Mouse (Mus musculus) heart, adult 8-10 months (tissue): ENCODE data around the gene Gm13102. TPM values are rescaled to one million over a fixed set of nuclear protein-coding genes. Genes with fewer than 3 reads are reported as not detected.
"Not testable (repeated sequence)": the region's sequence is repeated elsewhere in the genome, so short reads cannot be mapped to it uniquely, and the experiment has no call there.

Source experiments
- DNase-seq: peaks from one replicate; pipeline ENCODE4 v3.0.0; 2022; ENCODE audit warnings: low spot score
- total RNA-seq, 4 experiments: library from RNA; stranded (reverse); gene quantifications; 2 replicates each; pipeline ENCODE4 v1.2.4; 2022

The Gm13102 gene
- not detected for total RNA-seq

DNA sequence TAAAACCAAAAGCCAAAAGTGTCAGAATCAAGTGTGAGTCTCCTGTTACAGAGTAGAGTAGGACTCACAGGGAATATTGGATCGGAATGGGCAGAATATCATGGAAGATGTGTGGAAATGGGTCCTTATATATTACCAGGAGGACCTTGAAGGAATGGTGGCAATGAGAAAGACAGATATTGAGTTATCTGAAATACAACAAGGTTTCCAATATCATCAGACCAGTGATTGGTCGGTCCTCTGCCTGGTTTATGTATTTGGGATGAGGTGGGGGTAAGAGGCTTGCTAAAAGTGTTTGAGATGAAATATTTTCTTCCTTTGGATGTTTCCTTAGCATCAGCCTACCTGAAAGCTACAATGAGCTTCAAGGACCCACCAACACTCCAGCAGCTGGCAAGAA is at the start of gene Gm13102:
Gm13102 (plus strand) TSS at position 301 of the 400 bp plus-strand sequence.
- DNase-seq: not testable (repeated sequence)

DNA sequence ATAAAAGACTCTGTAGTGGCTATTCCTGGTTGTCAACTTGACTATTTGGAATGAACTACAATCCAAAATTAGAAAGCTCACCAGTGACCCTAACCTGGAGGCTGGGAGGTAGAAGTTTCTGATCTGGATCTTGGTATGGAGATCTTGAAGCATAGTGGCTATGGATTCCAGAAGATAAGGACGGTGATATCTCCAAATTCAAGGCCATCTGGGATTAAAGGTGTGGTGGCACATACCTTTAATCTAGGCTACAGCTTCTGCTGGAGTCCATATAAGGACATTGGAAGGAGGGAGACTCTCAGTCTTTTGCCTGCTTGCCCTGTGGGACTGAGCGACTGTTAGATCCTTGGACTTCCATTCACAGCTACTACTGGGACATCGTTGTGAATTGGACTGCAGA is 47.4 kb upstream of the Gm13102 start, which contains the start of gene Pramel4:
Pramel4 (plus strand) TSS at position 301 of the 400 bp plus-strand sequence.
- DNase-seq: not testable (repeated sequence)

Other genes with a start within 250 kb of the Gm13102 start
- gene Pramef6, start 206.1 kb upstream of the Gm13102 start, total RNA-seq: not detected
- gene Pramef25, start 155.5 kb upstream of the Gm13102 start, total RNA-seq: not detected
- gene Gm13101, start 139.5 kb upstream of the Gm13102 start, total RNA-seq: not detected
- not detected for gene Pramef17, start 112.1 kb upstream of the Gm13102 start, total RNA-seq
- gene Pramel4, start 47.3 kb upstream of the Gm13102 start, total RNA-seq: not detected
- gene Oog3, start 56.2 kb downstream of the Gm13102 start, total RNA-seq: not detected
- gene Oog2, start 84.2 kb downstream of the Gm13102 start, total RNA-seq: not detected
- not detected for gene C87977, start 106.8 kb downstream of the Gm13102 start, total RNA-seq
- gene Pramel5, start 174.0 kb downstream of the Gm13102 start, total RNA-seq: not detected
- gene Gm13128, start 223.8 kb downstream of the Gm13102 start, total RNA-seq: not detected